Mouse (Mus musculus) E14TG2a.4 (cell line): ENCODE measurements around the gene Rimkla.

Source experiments
- H3K27me3 ChIP-seq: 2 replicates; pipeline ENCODE4 v1.6.1; 2014; ENCODE audit warnings: low read length, control low read depth; ENCODE audit not compliant: insufficient read depth
- H3K36me3 ChIP-seq: 2 replicates; pipeline ENCODE4 v1.6.1; 2014; ENCODE audit warnings: low read length, control low read depth; ENCODE audit not compliant: insufficient read depth
- H3K4me1 ChIP-seq: replicated peaks from 2 replicates; pipeline ENCODE4 v1.6.1; 2014; ENCODE audit warnings: low read depth, low read length, control low read depth
- H3K4me3 ChIP-seq: replicated peaks from 2 replicates; pipeline ENCODE4 v1.5.1; 2014; ENCODE audit warnings: mild to moderate bottlenecking, low read length
- H3K9me3 ChIP-seq: 2 replicates; pipeline ENCODE4 v1.6.1; 2014; ENCODE audit warnings: low read length, control low read depth
- CTCF ChIP-seq: conservative IDR thresholded peaks from 2 replicates; pipeline ENCODE4 v1.5.1; 2014; ENCODE audit warnings: low read length
- NANOG ChIP-seq: IDR thresholded peaks from 2 replicates; pipeline ENCODE4 v1.6.1; 2014; ENCODE audit warnings: borderline replicate concordance, low read length, mixed read lengths
- POU5F1 ChIP-seq: IDR thresholded peaks from 2 replicates; pipeline ENCODE4 v1.6.1; 2014; ENCODE audit warnings: low read length, borderline replicate concordance

The Rimkla gene

DNA sequence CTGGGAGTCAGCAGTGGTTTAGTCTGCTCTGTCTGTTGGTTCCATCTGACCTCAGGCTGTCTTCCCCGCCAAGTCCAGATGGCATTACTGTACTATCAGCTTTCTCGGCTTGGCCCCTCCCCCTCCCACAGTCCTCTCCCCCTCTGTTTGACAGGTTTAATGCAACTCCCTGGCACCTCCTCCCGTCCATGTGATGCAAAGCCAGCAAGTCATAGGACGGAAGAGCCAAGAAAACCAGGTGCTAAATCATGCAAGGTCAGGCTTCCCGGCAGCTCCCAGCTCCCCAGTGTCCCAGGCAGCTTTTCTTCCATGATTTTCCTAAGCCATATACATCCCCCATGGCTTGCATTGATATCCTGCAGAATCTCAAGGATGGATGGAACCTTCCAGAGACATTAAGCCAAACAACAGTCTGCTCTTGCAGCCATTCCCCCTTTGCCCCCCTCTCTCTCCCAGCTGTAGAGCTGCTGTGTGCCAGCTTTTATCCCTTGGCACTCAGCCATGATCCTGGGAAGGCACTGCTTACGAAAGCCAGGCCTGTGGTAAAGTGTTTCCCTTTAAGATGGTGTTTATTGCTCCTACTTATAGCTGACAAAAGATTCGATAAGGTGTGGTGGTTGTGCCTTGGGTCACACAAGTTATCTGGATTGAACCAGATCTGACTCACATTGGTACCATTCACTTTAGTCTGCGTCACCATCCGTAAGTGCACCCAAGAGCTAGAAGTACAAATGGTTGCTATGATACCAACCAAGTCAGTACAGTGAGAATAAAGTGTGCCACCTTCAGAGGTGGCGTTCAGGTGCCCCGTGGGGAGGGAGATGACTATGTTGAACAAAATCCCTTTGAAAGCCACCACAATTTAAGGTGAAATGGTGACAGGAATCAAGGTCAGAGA lies 29.3 kb downstream of the Rimkla start:
- H3K4me1 ChIP-seq = peaks cover 16% of the 10 kb centered on the region
- no peaks in the 10 kb centered on the region for H3K36me3 ChIP-seq
- peaks cover 20% of the 10 kb centered on the region for H3K27me3 ChIP-seq
- no peak for TF ChIP-seq POU5F1
- H3K9me3 ChIP-seq = no peaks in the 10 kb centered on the region
- no peak overlapping the region for H3K4me3 ChIP-seq

DNA sequence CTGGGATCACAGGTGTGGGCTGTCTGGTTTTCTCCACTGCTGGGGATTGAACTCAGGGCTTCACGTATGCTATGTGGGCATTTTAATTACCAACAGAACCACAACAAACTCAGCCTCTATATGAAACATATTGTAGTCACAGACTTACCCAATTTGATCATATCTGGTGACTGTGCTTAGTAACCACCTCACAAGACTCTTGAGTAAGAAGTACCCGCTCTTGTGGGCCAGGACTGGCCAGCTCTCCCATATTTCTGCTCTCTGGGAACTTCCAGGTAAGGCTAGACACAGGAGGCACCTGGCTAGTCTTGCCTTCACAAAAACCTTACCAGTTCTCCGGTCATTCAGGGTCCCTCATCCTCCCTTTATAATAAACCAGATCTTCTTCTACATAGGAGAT lies 30.0 kb downstream of the Rimkla start:
- peaks cover 10% of the 10 kb centered on the region for H3K4me1 ChIP-seq

DNA sequence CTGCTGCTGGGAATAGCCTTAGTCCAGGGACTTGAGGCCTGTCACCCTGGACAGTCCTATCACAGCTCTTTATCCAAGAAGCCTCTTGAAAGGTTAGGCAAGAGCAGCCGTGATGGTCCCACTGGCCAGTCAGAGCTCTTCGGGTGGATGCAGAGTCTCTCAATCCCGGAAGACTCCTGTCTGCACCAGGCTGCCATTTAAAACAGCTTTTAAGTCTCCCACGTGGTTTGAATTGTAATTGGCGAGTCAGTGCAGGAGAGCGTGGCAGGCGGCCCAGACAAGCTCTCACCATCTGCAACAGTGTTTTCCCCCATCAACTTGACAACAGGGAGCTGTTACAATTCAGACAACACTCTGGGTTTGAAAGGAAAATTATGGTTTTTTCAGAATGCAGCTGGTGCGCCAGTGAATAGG lies 31.7 kb downstream of the Rimkla start:
- peaks cover 7% of the 10 kb centered on the region; the same call in 1 of the 2 replicates for H3K4me1 ChIP-seq
- H3K4me3 ChIP-seq = no peak overlapping the region
- no peaks in the 10 kb centered on the region for H3K9me3 ChIP-seq
- H3K36me3 ChIP-seq = no peaks in the 10 kb centered on the region
- TF ChIP-seq CTCF = no peak
- TF ChIP-seq NANOG = no peak
- TF ChIP-seq POU5F1 = no peak
- peaks cover 6% of the 10 kb centered on the region; the same call in 1 of the 2 replicates for H3K27me3 ChIP-seq

More for the DNA sequence above, 30.0 kb downstream of the Rimkla start:
- TF ChIP-seq NANOG = no peak
- no peak for TF ChIP-seq POU5F1
- no peak for TF ChIP-seq CTCF
- peaks cover 14% of the 10 kb centered on the region for H3K27me3 ChIP-seq
- no peaks in the 10 kb centered on the region for H3K36me3 ChIP-seq
- no peaks in the 10 kb centered on the region for H3K9me3 ChIP-seq
- H3K4me3 ChIP-seq = no peak overlapping the region

DNA sequence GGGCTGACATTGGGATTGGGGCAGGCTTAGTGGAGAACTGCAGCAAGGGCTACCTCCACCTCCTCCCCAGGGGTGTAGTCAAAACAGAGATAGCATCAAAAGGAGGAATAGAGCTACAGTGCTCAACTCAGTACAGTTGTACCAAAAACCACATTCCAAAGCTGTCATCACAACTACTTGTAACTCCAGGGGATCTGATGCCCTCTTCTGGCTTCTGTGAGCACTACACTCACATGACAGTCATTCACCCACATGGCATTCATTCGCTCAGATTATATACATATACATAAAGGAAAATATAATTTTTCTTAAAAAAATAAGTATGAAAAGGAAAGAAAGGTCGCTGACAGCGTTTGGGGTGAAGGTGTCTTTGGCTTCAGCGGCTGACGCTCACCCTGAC lies 32.1 kb downstream of the Rimkla start:
- no peak overlapping the region for H3K4me3 ChIP-seq
- peaks cover 7% of the 10 kb centered on the region; the same call in 1 of the 2 replicates for H3K4me1 ChIP-seq
- no peaks in the 10 kb centered on the region for H3K36me3 ChIP-seq
- TF ChIP-seq CTCF (peak; percentile 58), POU5F1 (no peak)
- H3K9me3 ChIP-seq = no peaks in the 10 kb centered on the region
- H3K27me3 ChIP-seq = peaks cover 6% of the 10 kb centered on the region; the same call in 1 of the 2 replicates

DNA sequence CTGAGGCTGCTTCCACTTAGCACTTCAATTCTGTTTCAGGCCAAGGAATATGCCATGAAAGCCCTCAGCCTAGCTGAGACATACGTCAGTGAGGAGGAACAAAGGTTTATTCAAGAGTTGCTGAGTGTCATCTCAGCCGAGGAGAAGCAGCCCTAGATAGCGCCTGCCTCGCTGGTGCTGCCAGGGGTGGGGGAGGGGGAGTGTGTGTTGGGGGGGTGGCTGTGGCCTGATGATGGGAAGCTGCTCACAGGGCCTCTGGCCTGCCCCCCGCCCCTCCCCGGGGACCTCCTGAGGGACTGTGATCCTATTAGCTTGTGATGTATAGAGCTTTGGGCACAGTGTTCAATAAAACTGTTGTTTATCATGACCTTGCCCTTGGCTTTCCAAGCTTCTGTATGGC lies 38.9 kb downstream of the Rimkla start:
- H3K27me3 ChIP-seq = peaks cover 13% of the 10 kb centered on the region
- TF ChIP-seq CTCF (no peak), POU5F1 (no peak), NANOG (no peak)
- no peaks in the 10 kb centered on the region for H3K9me3 ChIP-seq
- no peak overlapping the region for H3K4me3 ChIP-seq
- peaks cover 11% of the 10 kb centered on the region for H3K4me1 ChIP-seq
- H3K36me3 ChIP-seq = no peaks in the 10 kb centered on the region

DNA sequence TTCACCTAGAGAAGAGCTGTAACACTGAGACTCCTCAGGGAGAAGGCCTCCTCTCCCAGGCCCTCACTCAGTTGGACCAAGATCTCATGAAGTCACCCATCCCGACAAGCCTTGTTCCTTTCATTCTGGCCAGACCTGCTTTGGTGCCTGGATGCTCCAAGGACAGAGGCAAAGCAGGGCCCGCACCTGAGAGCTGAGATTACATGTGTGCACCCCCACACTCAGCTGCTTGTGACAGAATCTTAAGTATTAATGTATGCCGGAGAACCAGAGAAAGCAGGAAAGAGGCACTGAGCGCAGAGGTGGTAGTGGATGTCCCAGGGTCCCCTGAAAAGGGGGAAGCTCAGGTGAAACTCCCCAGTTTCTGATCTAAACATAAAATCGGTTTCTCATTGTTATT lies 39.3 kb downstream of the Rimkla start:
- no peak for TF ChIP-seq NANOG
- TF ChIP-seq CTCF = no peak
- TF ChIP-seq POU5F1 = no peak
- H3K9me3 ChIP-seq = no peaks in the 10 kb centered on the region

DNA sequence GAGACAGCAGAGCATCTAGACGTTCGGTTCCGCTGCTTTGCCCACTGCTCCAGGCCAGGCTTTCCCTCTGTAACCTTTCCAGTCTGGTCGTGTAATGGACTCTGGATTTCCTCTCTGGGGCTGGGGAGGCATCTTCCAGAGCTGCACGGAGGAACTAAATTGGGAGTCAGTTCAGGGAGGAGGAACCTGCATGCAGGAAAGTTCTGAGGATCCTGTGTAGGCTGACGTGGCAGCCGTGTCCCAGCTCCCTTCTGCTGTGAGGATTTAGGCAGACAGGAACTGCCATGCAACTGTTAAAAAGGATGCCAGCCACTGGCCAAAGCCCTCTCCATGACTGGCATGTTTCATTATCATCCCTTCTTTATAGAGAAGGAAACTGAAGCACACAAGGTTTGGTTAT lies 42.0 kb downstream of the Rimkla start:
- H3K4me3 ChIP-seq = no peak overlapping the region
- H3K36me3 ChIP-seq = no peaks in the 10 kb centered on the region
- no peak for TF ChIP-seq POU5F1
- TF ChIP-seq CTCF = no peak
- TF ChIP-seq NANOG = no peak
- H3K9me3 ChIP-seq = no peaks in the 10 kb centered on the region
- H3K4me1 ChIP-seq = peaks cover 18% of the 10 kb centered on the region
- peaks cover 13% of the 10 kb centered on the region for H3K27me3 ChIP-seq

More for the DNA sequence above, 39.3 kb downstream of the Rimkla start:
- peaks cover 13% of the 10 kb centered on the region for H3K27me3 ChIP-seq
- no peak overlapping the region for H3K4me3 ChIP-seq
- no peaks in the 10 kb centered on the region for H3K36me3 ChIP-seq
- peaks cover 11% of the 10 kb centered on the region for H3K4me1 ChIP-seq

DNA sequence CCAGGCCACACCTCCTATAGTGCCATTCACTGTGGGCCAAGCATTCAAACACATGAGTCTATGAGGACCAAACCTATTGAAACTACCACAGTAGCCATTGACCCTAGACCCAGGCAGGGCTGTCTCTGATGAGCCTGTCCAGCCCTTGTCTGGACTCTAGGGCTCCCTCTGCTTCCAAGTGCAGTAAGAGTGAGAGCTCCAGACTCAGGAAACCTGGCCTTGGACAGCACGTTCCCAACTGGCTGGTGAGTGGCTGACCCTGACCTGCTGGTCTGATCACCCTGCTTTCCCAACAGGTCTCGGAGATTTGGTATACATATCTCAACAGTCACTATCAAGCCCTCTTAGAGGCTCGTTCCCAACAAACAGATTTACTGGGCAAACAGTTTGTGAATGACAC lies 44.6 kb downstream of the Rimkla start:
- no peak overlapping the region for H3K4me3 ChIP-seq
- H3K36me3 ChIP-seq = no peaks in the 10 kb centered on the region
- peaks cover 22% of the 10 kb centered on the region for H3K4me1 ChIP-seq
- H3K27me3 ChIP-seq = peaks cover 13% of the 10 kb centered on the region
- no peak for TF ChIP-seq CTCF
- H3K9me3 ChIP-seq = no peaks in the 10 kb centered on the region

DNA sequence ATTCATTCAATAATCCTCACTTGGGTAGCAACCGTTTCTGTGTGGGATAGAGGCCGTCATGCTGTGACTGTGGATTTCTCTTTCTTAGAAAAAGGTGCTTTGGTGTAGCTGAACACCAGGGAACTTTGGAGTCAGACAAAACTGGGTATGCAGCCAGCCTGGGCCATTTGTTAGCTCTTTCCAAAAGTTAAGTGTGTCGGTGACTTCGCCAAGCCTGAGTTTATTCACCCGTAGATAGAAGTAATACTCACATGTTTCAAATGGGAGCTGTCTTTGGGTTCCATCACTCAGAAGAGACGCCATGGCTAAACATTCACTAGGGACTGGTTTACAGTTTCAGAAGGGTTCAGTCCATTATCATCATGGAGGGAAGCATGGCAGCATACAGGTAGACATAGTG lies 45.2 kb downstream of the Rimkla start:
- Histone ChIP-seq H3K36me3 (no peaks in the 10 kb centered on the region), H3K4me1 (peaks cover 28% of the 10 kb centered on the region), H3K4me3 (no peak overlapping the region), H3K27me3 (peaks cover 13% of the 10 kb centered on the region), H3K9me3 (no peaks in the 10 kb centered on the region)
- TF ChIP-seq NANOG = no peak
- TF ChIP-seq CTCF = no peak
- TF ChIP-seq POU5F1 = no peak
